Mouse (Mus musculus) heart, postnatal 36 days (tissue): Measurements from ENCODE around the gene Rbsn. TPM values are rescaled to one million over a fixed set of nuclear protein-coding genes. Genes with fewer than 3 reads are reported as not detected.

Experiments used
- DNase-seq, 2 experiments: peaks; one replicate each; pipeline ENCODE4 v3.0.0; 2021 to 2022
- intact Hi-C: fragments of 180-260 bp; cut with DNase I; formaldehyde crosslinking; loops from one replicate; pipeline ENCODE4 v1.15.1; 2025
- total RNA-seq, 2 experiments: library from RNA; stranded (reverse); gene quantifications; 2 replicates each; pipeline ENCODE4 v1.2.3; 2021

The Rbsn gene
- total RNA-seq, 2 experiments from 2014 or later = 15.8 to 18.7 TPM

DNA sequence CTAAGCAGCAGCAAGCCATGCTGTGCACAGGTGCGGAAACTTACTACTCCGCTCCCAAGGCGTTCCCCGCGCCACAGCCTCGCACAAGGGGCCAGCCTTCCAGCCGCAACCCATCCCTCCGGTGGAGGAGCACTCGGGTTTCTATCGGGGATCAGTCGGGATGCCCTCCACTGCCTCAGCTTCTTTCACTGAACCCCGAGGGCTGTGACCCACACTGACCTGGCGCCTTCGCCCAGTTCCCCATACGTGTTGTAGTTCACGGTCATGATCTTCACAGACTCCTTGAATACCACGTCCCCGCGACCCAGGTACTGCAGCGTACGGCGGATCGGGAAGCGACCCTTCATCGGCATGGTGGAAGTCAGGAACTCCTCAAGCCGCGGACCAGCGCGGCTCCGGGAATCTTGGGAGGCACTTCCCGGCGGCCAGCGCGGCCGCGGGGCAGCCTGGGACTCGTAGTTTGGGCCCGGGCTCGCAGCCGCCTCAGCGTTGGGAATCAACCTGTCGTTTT lies 31.0 kb downstream of the Rbsn start, which contains the start of gene Mrps25:
Mrps25 (minus strand) TSS at position 413 of the 511 bp plus-strand sequence.
- intact Hi-C loops = loop anchor here (5.0 kb wide), 1 partner anchor 91 kb away; the partner anchor contains the start of gene Nr2c2
- DNase-seq = peak; percentile 77 to 79

DNA sequence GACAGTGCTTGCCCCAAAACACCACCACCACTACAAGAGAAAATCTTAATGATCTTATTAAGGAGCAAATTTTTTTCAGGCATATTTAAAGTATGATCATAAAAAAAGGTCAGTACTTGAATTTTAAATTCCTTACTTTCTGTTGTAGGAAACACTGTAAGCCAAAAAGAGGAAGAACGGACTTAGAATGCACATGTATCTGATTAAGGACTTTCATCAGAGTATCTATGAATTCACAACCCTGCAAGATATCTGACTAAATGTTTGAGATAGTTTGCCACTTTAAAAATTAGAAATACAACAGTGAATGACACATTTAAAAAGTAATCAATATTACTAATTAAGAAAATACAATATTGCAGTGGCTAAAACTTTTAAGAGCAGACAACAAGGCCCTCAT lies 38.3 kb downstream of the Rbsn start:
- intact Hi-C loops = no loop called here
- DNase-seq = no peak

DNA sequence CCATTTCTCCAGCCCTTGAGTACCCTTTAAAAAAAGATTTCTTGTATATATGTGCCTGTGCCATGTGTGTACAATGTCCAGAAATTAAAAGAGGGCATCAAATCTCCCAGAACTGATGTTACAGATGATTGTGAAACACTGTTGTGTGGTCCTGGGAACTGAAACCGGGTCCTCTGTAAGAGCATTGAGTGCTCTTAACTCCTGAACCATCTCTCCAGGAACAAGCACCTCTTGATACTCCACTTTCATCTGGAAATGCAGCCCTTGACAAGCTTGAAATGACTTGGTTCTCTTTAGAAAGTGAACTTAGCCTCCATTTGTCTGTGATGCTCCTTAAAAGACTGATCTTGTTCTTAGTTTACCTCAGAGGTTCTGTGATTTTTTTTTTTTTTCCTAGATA lies 52.0 kb downstream of the Rbsn start:
- intact Hi-C loops = no loop called here
- DNase-seq = no peak

DNA sequence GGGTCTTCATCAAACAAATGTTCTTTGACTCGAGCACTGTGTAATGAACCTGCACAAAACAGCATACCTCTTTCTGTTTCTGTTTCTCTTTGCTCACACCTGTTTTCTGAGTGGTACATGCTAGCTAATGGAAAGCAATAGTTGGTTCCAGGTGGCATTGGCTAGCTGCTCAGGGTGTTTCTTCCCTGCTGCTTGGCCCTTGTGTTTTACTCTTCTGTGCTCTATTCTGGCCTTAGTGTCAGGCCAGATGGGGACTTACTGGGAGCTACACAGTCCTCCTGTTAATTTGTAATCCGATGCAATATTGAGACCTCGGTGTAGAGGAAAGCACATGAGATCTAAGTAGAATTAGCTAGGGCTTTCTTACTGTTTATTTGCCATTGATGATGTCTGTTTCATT lies 55.9 kb downstream of the Rbsn start:
- intact Hi-C loops = loop anchor here (10.0 kb wide), 1 partner anchor 264 kb away; no protein-coding TSS in a partner anchor
- DNase-seq = no peak

DNA sequence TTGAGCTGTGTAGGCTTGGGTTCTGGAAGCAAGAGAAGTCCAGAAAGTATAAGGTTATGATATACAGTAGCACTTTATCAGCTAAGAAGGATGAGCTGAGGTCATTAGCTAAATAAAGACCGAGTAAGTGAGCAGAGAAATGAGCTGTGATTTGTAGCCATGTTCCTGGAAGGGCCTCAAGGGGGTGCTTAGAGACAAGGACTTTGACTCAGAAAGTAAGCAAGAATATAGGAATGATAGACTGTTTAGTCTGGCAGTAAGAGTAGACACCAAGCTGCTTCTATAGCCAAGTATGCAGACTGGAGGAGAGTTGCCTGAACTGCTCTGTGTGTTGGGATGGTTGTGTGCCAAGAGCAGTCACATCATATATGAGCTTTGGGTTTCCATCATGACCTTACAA lies 61.0 kb downstream of the Rbsn start:
- DNase-seq = no peak
- intact Hi-C loops = loop anchor here (10.0 kb wide), 1 partner anchor 259 kb away; no protein-coding TSS in a partner anchor

DNA sequence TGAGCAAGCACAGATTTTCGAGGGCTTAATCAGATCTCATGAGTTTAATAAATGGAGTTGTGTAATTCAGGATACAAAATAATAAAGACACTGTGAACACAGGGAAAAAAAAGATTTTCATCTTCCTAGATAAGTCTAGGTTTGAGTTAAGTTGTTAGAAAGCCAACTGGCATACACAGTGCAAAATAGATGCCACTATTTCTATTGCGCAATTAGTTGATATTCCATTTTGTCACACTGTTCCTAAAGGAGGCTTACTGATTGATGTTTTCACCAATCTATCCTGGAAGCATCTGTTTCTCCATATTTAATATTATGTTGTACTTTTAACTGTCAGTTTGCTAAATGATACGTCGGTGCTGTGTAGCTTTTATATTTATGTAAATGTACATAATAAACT lies 68.8 kb downstream of the Rbsn start:
- DNase-seq = no peak
- intact Hi-C loops = no loop called here

Other genes with a start within 250 kb of the Rbsn start
- 10 to 100 TPM; 19.6 to 29.9 TPM for gene Fgd5, start 236.0 kb downstream of the Rbsn start, total RNA-seq
- gene Nr2c2, start 123.5 kb downstream of the Rbsn start, total RNA-seq = 10 to 100 TPM; 23.1 to 26.3 TPM
- gene Mrps25, start 30.9 kb downstream of the Rbsn start, total RNA-seq = 10 to 100 TPM; 80.7 to 91.2 TPM
- not detected for gene Trh, start 29.7 kb upstream of the Rbsn start, total RNA-seq